Mouse (Mus musculus) MEL (cell line): ENCODE data around the gene Ergic2.

Experiments used
- CHD1 ChIP-seq: IDR thresholded peaks from 2 replicates; pipeline ENCODE4 v1.6.1; 2012; ENCODE audit warnings: low read depth, mild to moderate bottlenecking, inconsistent platforms, low read length, improper control_type of control experiment
- CTCF ChIP-seq, 3 experiments: IDR thresholded peaks in 2 of 3; conservative IDR thresholded peaks in 1 of 3; 2 replicates each; pipeline ENCODE4 v1.5.1; 2011 to 2012; ENCODE audit warnings: low read length in 3 of 3, low read depth in 2 of 3, mild to moderate bottlenecking in 2 of 3, improper control_type of control experiment in 1 of 3, inconsistent platforms in 1 of 3, mixed read lengths in 1 of 3, moderate library complexity in 1 of 3; ENCODE audit not compliant: control insufficient read depth in 1 of 3, insufficient read depth in 1 of 3, poor library complexity in 1 of 3, severe bottlenecking in 1 of 3
- ELF1 ChIP-seq: IDR thresholded peaks from 2 replicates; pipeline ENCODE4 v1.6.1; 2014; ENCODE audit warnings: low read depth, mild to moderate bottlenecking, inconsistent platforms, low read length, improper control_type of control experiment, moderate library complexity
- EP300 ChIP-seq, 2 experiments: IDR thresholded peaks; 2 replicates each; pipeline ENCODE4 v1.6.1; 2011; ENCODE audit warnings: improper control_type of control experiment in 2 of 2, low read length in 2 of 2, low read depth in 1 of 2, mild to moderate bottlenecking in 1 of 2
- GABPA ChIP-seq: IDR thresholded peaks from 2 replicates; pipeline ENCODE4 v1.6.1; 2012; ENCODE audit warnings: low read depth, mild to moderate bottlenecking, inconsistent platforms, low read length, improper control_type of control experiment, moderate library complexity
- HCFC1 ChIP-seq: IDR thresholded peaks from 2 replicates; pipeline ENCODE4 v1.6.1; 2012; ENCODE audit warnings: low read depth, mild to moderate bottlenecking, inconsistent platforms, low read length, improper control_type of control experiment, moderate library complexity
- MAX ChIP-seq: IDR thresholded peaks from 2 replicates; pipeline ENCODE4 v1.6.1; 2011; ENCODE audit warnings: low read length, improper control_type of control experiment
- NELFE ChIP-seq: IDR thresholded peaks from 2 replicates; pipeline ENCODE4 v1.6.1; 2011; ENCODE audit warnings: low read depth, low read length, improper control_type of control experiment
- POLR2A ChIP-seq, 2 experiments: IDR thresholded peaks; 2 replicates each; pipeline ENCODE4 v1.6.1; 2011 to 2012; ENCODE audit warnings: low read length in 2 of 2, mild to moderate bottlenecking in 2 of 2, control low read depth in 1 of 2, improper control_type of control experiment in 1 of 2, low read depth in 1 of 2, moderate library complexity in 1 of 2; ENCODE audit not compliant: control insufficient read depth in 1 of 2, insufficient read depth in 1 of 2, poor library complexity in 1 of 2
- RAD21 ChIP-seq: IDR thresholded peaks from 2 replicates; pipeline ENCODE4 v1.6.1; 2011; ENCODE audit warnings: mild to moderate bottlenecking, low read depth, low read length, improper control_type of control experiment
- TBP ChIP-seq: IDR thresholded peaks from 2 replicates; pipeline ENCODE4 v1.8.0; 2011; ENCODE audit warnings: low read depth, low read length, improper control_type of control experiment
- USF1 ChIP-seq: IDR thresholded peaks from 2 replicates; pipeline ENCODE4 v1.6.1; 2014; ENCODE audit warnings: low read depth, mild to moderate bottlenecking, inconsistent platforms, low read length, improper control_type of control experiment, moderate library complexity
- ZC3H11A ChIP-seq: IDR thresholded peaks from 2 replicates; pipeline ENCODE4 v1.6.1; 2012; ENCODE audit warnings: low read depth, mild to moderate bottlenecking, inconsistent platforms, low read length, improper control_type of control experiment

DNA sequence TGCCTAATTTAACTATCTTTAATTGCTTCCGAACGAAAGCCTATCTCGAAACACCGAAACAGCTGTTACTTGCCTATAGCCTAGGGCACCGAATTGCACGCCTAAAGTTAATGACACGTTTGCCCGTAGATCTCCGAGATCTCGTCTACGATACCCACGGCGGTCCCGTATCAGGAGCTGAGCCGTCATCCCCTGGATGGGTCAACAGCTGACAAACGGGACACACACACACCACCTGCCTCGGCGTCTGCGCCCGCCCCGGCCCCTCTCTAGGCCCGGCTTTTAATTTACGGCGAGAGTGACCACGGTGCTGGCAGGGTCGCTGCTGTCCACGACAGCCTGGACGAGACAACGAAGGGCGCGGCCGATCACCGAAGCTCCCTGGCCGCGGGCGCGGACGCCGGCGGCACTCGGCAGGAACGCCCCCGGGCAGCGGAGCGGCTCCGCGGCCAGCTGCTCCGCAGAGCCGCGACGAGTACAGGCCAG is 740 bp downstream of the Ergic2 start:
- no peak for TF ChIP-seq TBP
- TF ChIP-seq NELFE, result no peak
- TF ChIP-seq HCFC1, result no peak
- no peak for TF ChIP-seq CTCF (IDR thresholded peaks at IDR 0.05 in 2 of 3, conservative IDR thresholded peaks at IDR 0.05 in 1 of 3; ENCODE audit: control insufficient read depth in 1 of 3, insufficient read depth in 1 of 3, low read depth in 2 of 3, low read length in 3 of 3, poor library complexity in 1 of 3, severe bottlenecking in 1 of 3)
- TF ChIP-seq RAD21, result no peak
- TF ChIP-seq ZC3H11A, result no peak
- no peak for TF ChIP-seq USF1
- TF ChIP-seq CHD1, result no peak
- TF ChIP-seq EP300 (IDR thresholded peaks at IDR 0.05; ENCODE audit: low read depth in 1 of 2, low read length in 2 of 2), result no peak
- no peak for TF ChIP-seq POLR2A (IDR thresholded peaks at IDR 0.05; ENCODE audit: control insufficient read depth in 1 of 2, insufficient read depth in 1 of 2, low read depth in 1 of 2, low read length in 2 of 2, poor library complexity in 1 of 2)
- no peak for TF ChIP-seq ELF1
- TF ChIP-seq MAX, result no peak
- TF ChIP-seq GABPA, result no peak
